Mouse (Mus musculus) right cerebral cortex, postnatal 36 days (tissue): ENCODE results near the gene Morc2a.
A peak's percentile ranks its signal among the peaks of the same experiment; 100 is the strongest.

Source experiments
- DNase-seq, 2 experiments: peaks; one replicate each; pipeline ENCODE4 v3.0.0; 2022; ENCODE audit warnings: low spot score in 2 of 2, mixed read lengths in 1 of 2

Gene Morc2a

GRCm38 (mm10) chr11:3684232-3684631 lies 35.2 kb downstream of the Morc2a start:
- no peak for DNase-seq

GRCm38 (mm10) chr11:3684723-3685430 lies 35.9 kb downstream of the Morc2a start:
- no peak for DNase-seq

- no peak for DNase-seq
Measured at GRCm38 (mm10) chr11:3685431-3685830, 36.4 kb downstream of the Morc2a start.

- no peak for DNase-seq
Measured at GRCm38 (mm10) chr11:3686318-3686717, 37.3 kb downstream of the Morc2a start.

- DNase-seq = no peak
Measured at GRCm38 (mm10) chr11:3686885-3687284, 37.9 kb downstream of the Morc2a start.

- no peak for DNase-seq
Measured at GRCm38 (mm10) chr11:3691746-3692145, 42.8 kb downstream of the Morc2a start.

GRCm38 (mm10) chr11:3696086-3696616 lies 47.2 kb downstream of the Morc2a start:
- DNase-seq = no peak

GRCm38 (mm10) chr11:3697441-3697840 lies 48.5 kb downstream of the Morc2a start:
- DNase-seq = no peak

GRCm38 (mm10) chr11:3703089-3703992 lies 54.4 kb downstream of the Morc2a start:
- DNase-seq = no peak

- no peak for DNase-seq
Measured at GRCm38 (mm10) chr11:3704404-3704803, 55.4 kb downstream of the Morc2a start.

- no peak for DNase-seq
Measured at GRCm38 (mm10) chr11:3707057-3707456, 58.1 kb downstream of the Morc2a start.

GRCm38 (mm10) chr11:3710203-3710602 lies 61.2 kb downstream of the Morc2a start:
- DNase-seq = no peak

- DNase-seq = peak; percentile 59 to 61
Measured at GRCm38 (mm10) chr11:3714486-3714885, 65.5 kb downstream of the Morc2a start.

GRCm38 (mm10) chr11:3716662-3717061 lies 67.7 kb downstream of the Morc2a start:
- DNase-seq = no peak

- DNase-seq = no peak
Measured at GRCm38 (mm10) chr11:3722036-3722435, 73.0 kb downstream of the Morc2a start.

GRCm38 (mm10) chr11:3722861-3723260 lies 73.9 kb downstream of the Morc2a start:
- DNase-seq = no peak

- DNase-seq = peak; percentile 46 to 61
Measured at GRCm38 (mm10) chr11:3723910-3724309, 74.9 kb downstream of the Morc2a start.

GRCm38 (mm10) chr11:3724726-3725125 lies 75.7 kb downstream of the Morc2a start:
- no peak for DNase-seq

- no peak for DNase-seq
Measured at GRCm38 (mm10) chr11:3725331-3726054, 76.5 kb downstream of the Morc2a start.

- no peak for DNase-seq
Measured at GRCm38 (mm10) chr11:3727438-3728105, 78.6 kb downstream of the Morc2a start.

GRCm38 (mm10) chr11:3731469-3731868 lies 82.5 kb downstream of the Morc2a start:
- no peak for DNase-seq
